ENCODE assay signal across 14 mouse cellular contexts in genomic region chr7:118535076-118535475, GRCm38 (mm10).
"Had no signal": no experiment of that assay in that cellular context is flagged by ENCODE, and none has a peak within 500 bp of the region (broad histone marks: within the 10 kb centered on the region; RNA-seq: fewer than 3 reads in every experiment).

No protein-coding gene starts in this region.

- ATAC-seq: intestine, embryonic 15.5 days; liver, postnatal 0 days; midbrain, embryonic 13.5 days had no signal

- H3K9ac ChIP-seq: intestine, embryonic 15.5 days; limb, embryonic 12.5 days; liver, embryonic 13.5 days; liver, postnatal 0 days; midbrain, embryonic 13.5 days; neural tube, embryonic 15.5 days had no signal

- DNase-seq: kidney, adult 18-20 months; kidney, postnatal 10 days; kidney, postnatal 4 days; liver; liver, embryonic 13.5 days; liver, postnatal 0 days; thymus, adult 18-20 months; thymus, postnatal 14 days had no signal

- H3K27me3 ChIP-seq: intestine, embryonic 15.5 days; limb, embryonic 12.5 days; liver, embryonic 13.5 days; midbrain, embryonic 13.5 days; neural tube, embryonic 15.5 days had no signal

- H3K9me3 ChIP-seq: intestine, embryonic 15.5 days; limb, embryonic 12.5 days; liver, embryonic 13.5 days; midbrain, embryonic 13.5 days; neural tube, embryonic 15.5 days had no signal

- H3K36me3 ChIP-seq: intestine, embryonic 15.5 days; limb, embryonic 12.5 days; liver, embryonic 13.5 days; neural tube, embryonic 15.5 days had no signal

- H3K4me1 ChIP-seq: intestine, embryonic 15.5 days; limb, embryonic 12.5 days had no signal

- H3K4me3 ChIP-seq: intestine, embryonic 15.5 days; layer of hippocampus, adult 2 months; limb, embryonic 12.5 days; liver, embryonic 13.5 days; midbrain, embryonic 13.5 days; myocyte; neural tube, embryonic 15.5 days had no signal

- H3K27ac ChIP-seq: intestine, embryonic 15.5 days; layer of hippocampus, adult 2 months; limb, embryonic 12.5 days; liver, embryonic 13.5 days; midbrain, embryonic 13.5 days; neural tube, embryonic 15.5 days had no signal

- H3K4me2 ChIP-seq: intestine, embryonic 15.5 days; limb, embryonic 12.5 days; liver, embryonic 13.5 days; midbrain, embryonic 13.5 days; neural tube, embryonic 15.5 days had no signal
